Mouse (Mus musculus) embryo, embryonic 9.5 days (tissue): ENCODE measurements around the gene Amfr.

Source experiments
- DNase-seq: peaks from one replicate; pipeline ENCODE4 v3.0.0-alpha.2; 2017; ENCODE audit errors: extremely low spot score

The Amfr gene

DNA sequence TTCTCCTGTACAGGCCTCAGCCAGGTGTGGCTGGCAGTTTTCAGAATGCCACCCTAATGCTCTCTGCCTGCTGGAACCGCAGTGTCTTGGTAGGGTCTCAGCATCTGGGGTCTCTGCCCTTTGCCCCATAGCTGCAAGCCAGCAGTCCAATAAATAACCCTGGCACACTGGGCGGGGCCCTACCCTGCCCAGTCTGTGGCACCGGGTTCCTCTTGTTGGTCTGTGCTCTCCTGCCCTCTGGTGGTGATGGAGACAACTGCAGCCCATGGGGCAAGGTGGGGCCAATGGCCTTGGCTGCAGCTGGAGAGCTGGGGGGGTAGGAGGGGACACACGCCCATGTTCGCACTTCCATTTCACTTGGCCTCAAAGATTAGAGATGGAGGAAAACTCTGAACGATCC, 79.8 kb downstream of the Amfr start:
- DNase-seq, result peak; percentile 81

DNA sequence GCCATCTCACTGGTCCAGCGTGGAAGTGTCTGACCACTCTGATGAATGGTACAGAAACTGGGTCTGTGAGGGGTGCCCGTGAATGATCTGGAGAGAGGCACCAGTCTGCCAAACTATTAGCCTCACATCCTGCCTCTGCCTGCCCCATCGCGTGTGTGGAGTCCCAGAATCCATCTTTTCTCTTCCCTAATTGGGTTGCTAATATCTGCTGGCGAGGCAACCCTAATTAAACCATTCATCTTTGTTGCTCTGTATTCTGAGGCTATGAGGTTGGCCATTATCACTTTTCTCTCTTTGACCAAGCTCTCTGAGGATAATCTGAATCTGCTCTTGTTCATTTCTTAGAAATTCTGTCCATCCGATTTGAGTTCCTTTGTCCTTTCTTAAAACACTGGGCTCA, 81.3 kb downstream of the Amfr start:
- no peak for DNase-seq

DNA sequence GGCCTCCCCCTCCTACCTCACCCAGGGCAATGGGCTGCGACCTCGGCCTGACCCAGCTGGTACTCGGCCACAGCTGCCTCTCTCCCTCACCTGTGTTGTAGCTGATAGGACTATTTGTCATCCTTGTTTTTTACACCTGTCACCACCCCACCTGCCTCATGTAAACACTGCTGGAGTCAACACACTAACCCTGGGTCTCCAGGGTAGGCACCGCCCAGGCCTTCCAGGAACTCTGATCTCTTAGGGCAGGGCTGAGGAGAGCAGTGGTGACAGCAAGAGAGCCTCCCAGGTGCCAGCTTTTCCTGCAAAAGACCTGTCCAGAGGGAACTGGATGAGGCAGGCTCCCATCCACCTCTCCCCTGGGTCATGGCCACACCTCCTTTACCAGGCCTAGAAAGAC, 83.4 kb downstream of the Amfr start:
- DNase-seq, result no peak

DNA sequence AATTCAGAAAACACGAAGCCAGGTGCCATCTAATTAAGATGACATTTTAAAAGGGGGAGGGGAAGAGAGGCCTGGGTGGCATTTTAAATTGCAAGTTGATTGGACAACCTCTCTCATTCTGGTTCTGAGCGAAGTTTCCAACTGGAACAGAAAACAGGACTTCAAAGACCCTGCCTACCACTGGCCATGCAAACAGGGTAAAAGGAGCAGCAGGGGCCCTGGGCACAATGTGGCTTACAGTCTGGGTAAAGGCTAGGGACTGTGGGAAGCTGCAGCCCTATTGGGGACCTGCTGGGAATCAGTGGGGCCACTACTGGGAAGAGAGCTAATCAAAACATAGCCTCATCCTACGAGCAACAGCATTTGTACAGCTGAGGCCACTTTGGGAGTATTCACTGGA, 87.1 kb downstream of the Amfr start:
- no peak for DNase-seq

DNA sequence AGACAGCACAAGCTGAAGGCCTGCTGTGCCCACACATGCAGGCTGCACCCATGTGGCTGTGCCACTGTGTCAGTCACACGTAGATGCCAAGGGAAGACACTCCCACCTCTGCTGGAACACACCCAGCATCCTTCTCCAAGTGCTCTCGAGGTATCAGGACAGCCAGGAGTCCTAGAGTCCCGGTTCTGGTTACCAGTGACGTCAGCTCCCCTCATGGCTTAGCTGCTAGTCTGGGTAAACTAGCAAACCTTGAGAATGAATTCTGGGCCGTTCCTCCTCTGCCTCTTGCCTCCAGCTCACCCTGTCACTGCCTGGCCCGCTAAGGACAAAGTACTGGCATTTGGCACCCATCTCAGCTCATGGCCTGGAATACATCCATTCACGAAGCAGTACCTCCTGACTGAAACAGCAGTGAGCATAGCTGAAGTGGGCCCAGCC, 88.7 kb downstream of the Amfr start:
- no peak for DNase-seq
